Mouse (Mus musculus): ENCODE results near the gene Rab19. TPM values are rescaled to one million over a fixed set of nuclear protein-coding genes. Genes with fewer than 3 reads are reported as not detected.
"Not testable (repeated sequence)": the region's sequence is repeated elsewhere in the genome, so short reads cannot be mapped to it uniquely, and the experiment has no call there.

Rab19 gene
- polyA plus RNA-seq, 1 experiment from 2014 or later: 5.1 TPM

DNA sequence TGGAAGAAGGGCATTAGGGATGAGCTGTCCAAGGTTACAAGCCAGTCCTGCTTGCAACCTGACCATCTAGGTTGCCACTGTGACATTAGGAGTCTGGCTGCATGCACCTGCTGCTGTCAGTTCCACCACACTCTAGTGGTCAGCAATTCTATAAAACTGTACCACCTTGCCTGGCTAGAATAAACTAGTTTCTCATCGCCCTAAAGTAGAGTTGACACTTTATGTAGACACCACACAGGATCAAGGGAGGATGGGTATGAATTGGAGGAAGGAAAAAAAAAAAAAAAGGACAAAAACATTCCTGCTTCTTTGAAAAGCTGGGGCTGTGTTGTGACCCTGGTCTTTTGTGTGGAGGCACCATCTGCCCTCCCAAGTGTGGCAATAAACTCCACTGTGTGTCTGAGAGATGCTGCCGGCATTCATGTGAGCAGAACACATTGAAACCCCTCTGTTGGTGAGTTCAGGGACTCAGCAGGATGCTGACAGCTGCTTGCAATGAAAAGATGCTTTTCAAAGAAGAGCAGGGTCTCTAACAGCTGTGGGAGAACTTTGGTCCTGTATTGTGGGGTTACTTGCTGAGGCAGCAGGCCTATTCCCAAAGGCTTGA lies 54.0 kb downstream of the Rab19 start:
- Histone ChIP-seq H3K27me3 (ENCODE audit: control insufficient read depth, insufficient read depth, low read length) (no peaks in the 10 kb centered on the region), H3K4me1 (replicated peaks; ENCODE audit: control insufficient read depth, insufficient read depth) (no peaks in the 10 kb centered on the region), H3K4me3 (ENCODE audit: low read depth, low read length) (no peak overlapping the region), H3K9me3 (ENCODE audit: control insufficient read depth, low read length) (no peaks in the 10 kb centered on the region), H3K9ac (ENCODE audit: low read length) (no peak overlapping the region), H3K4me2 (replicated peaks; ENCODE audit: low read depth) (no peak overlapping the region), H3K36me3 (ENCODE audit: control insufficient read depth, insufficient read depth, low read length) (no peaks in the 10 kb centered on the region), H3K27ac (replicated peaks) (no peak overlapping the region)
- TF ChIP-seq CTCF (IDR thresholded peaks at IDR 0.05; ENCODE audit: low read depth) (no peak), EP300 (optimal IDR thresholded peaks at IDR 0.05) (no peak)
- DNase-seq (ENCODE audit: low spot score) (no peak), ATAC-seq (ENCODE audit: low FRiP score, low TSS enrichment) (no peak)
- 64% methylated on average over 2 of the region's 2 CpGs for WGBS

DNA sequence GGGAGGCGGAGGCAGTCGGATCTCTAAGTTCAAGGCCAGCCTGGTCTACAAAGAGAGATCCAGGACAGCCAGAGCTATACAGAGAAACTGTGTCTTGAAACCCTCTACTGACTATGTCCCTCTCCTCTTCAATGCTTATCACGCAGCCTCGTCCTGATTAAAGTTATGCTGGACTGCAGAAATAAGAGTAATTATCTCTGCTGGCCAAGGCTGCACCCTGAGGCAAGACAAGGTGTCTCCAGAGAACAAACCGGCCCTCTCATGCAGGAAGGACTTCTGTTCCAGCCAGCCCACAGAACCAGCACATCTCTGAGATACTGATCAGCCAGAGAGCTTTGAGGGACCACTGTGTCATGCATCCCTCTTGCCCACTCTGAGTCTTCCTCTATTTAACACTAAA lies 54.9 kb downstream of the Rab19 start:
- no peaks in the 10 kb centered on the region for H3K36me3 ChIP-seq (ENCODE audit: control insufficient read depth, insufficient read depth, low read length)
- ATAC-seq (ENCODE audit: low FRiP score, low TSS enrichment) (no peak), DNase-seq (ENCODE audit: low spot score) (no peak)
- H3K4me1 ChIP-seq (replicated peaks; ENCODE audit: control insufficient read depth, insufficient read depth): no peaks in the 10 kb centered on the region
- no peak overlapping the region for H3K9ac ChIP-seq (ENCODE audit: low read length)
- no peak overlapping the region for H3K4me2 ChIP-seq (replicated peaks; ENCODE audit: low read depth)
- TF ChIP-seq EP300 (optimal IDR thresholded peaks at IDR 0.05) (no peak), CTCF (IDR thresholded peaks at IDR 0.05; ENCODE audit: low read depth) (no peak)
- H3K27me3 ChIP-seq (ENCODE audit: control insufficient read depth, insufficient read depth, low read length): no peaks in the 10 kb centered on the region
- H3K9me3 ChIP-seq (ENCODE audit: control insufficient read depth, low read length): no peaks in the 10 kb centered on the region
- 89% methylated on average over 5 of the region's 5 CpGs for WGBS
- H3K4me3 ChIP-seq (ENCODE audit: low read depth, low read length): no peak overlapping the region
- no peak overlapping the region for H3K27ac ChIP-seq (replicated peaks)

DNA sequence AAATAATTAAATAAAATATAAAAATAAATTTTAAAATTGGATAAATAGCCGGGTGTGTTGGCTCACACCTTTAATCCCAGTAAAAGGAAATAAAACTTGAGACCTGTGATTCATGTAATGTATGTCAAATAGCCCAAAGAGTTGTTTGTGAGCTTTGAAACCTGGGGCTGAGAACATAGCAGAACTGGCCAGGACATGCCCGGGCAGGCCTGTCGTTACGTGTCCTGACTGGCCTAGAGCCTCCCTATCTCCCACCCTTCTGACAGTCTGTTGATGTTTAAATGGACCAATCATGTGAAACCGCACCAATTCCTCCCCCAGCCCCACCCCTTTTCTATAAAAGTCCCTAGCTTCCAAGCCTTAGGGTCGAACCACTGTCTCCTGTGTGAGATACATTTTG lies 56.5 kb downstream of the Rab19 start:
- not testable (repeated sequence) for H3K36me3 ChIP-seq (ENCODE audit: control insufficient read depth, insufficient read depth, low read length); H3K9ac ChIP-seq (ENCODE audit: low read length); H3K4me2 ChIP-seq (replicated peaks; ENCODE audit: low read depth); DNase-seq (ENCODE audit: low spot score); ATAC-seq (ENCODE audit: low FRiP score, low TSS enrichment); H3K9me3 ChIP-seq (ENCODE audit: control insufficient read depth, low read length); H3K4me3 ChIP-seq (ENCODE audit: low read depth, low read length); H3K4me1 ChIP-seq (replicated peaks; ENCODE audit: control insufficient read depth, insufficient read depth); H3K27ac ChIP-seq (replicated peaks); H3K27me3 ChIP-seq (ENCODE audit: control insufficient read depth, insufficient read depth, low read length)
- 83% methylated on average over 6 of the region's 6 CpGs for WGBS

Other genes with a start within 250 kb of the Rab19 start
- gene Kdm7a, start 174.4 kb upstream of the Rab19 start, polyA plus RNA-seq (2015; fragmentation: Nextera tagmentation; extraction: Ambion mirVana): 2.5 and 2.6 TPM in 2 replicates
- 20.9 and 22.7 TPM in 2 replicates for gene Slc37a3, start 3.5 kb upstream of the Rab19 start, polyA plus RNA-seq (2015; fragmentation: Nextera tagmentation; extraction: Ambion mirVana)
- 54.6 and 56.0 TPM in 2 replicates for gene Mkrn1, start 39.3 kb downstream of the Rab19 start, polyA plus RNA-seq (2015; fragmentation: Nextera tagmentation; extraction: Ambion mirVana)
- 4.7 TPM in 2 replicates for gene Dennd2a, start 176.7 kb downstream of the Rab19 start, polyA plus RNA-seq (2015; fragmentation: Nextera tagmentation; extraction: Ambion mirVana)
- 22.0 and 24.4 TPM in 2 replicates for gene Adck2, start 192.7 kb downstream of the Rab19 start, polyA plus RNA-seq (2015; fragmentation: Nextera tagmentation; extraction: Ambion mirVana)
- 0.63 and 1.4 TPM in 2 replicates for gene Gm42420, start 204.6 kb downstream of the Rab19 start, polyA plus RNA-seq (2015; fragmentation: Nextera tagmentation; extraction: Ambion mirVana)
- 419 and 461 TPM in 2 replicates for gene Ndufb2, start 211.4 kb downstream of the Rab19 start, polyA plus RNA-seq (2015; fragmentation: Nextera tagmentation; extraction: Ambion mirVana)

Measured in stomach, postnatal 0 days (tissue).